Mouse (Mus musculus) lung, adult 2 months (tissue): ENCODE results near the gene Gdpd5. TPM values are rescaled to one million over a fixed set of nuclear protein-coding genes. Genes with fewer than 3 reads are reported as not detected.

ENCODE experiments used
- DNase-seq: peaks from one replicate; pipeline ENCODE4 v3.0.0; 2022
- H3K4me1 ChIP-seq: fragments of 200-500 bp; 2 replicates; pipeline ENCODE4 v1.6.1; 2011; ENCODE audit warnings: low read length; ENCODE audit not compliant: control insufficient read depth, insufficient read depth
- H3K4me3 ChIP-seq: fragments of 200-500 bp; replicated peaks from 2 replicates; pipeline ENCODE3; 2011; ENCODE audit warnings: low read depth, mild to moderate bottlenecking, control low read depth, low read length; ENCODE audit errors: extremely low read depth
- CTCF ChIP-seq: fragments of 200-500 bp; IDR thresholded peaks from 2 replicates; pipeline ENCODE4 v1.5.1; 2011; ENCODE audit warnings: mild to moderate bottlenecking, low read length, control low read depth; ENCODE audit not compliant: insufficient read depth
- POLR2A ChIP-seq: fragments of 200-500 bp; IDR thresholded peaks from 2 replicates; pipeline ENCODE4 v1.6.1; 2011; ENCODE audit warnings: low read depth, mild to moderate bottlenecking, control low read depth, low read length, borderline replicate concordance; ENCODE audit errors: extremely low read depth
- WGBS: fragments of 180-500 bp; shearing (Covaris S2); methylation state at CpG from one replicate; pipeline ENCODE4 v1.1.7; 2018; 5-methylcytosine and 5-hydroxymethylcytosine counted together
- polyA plus RNA-seq: library from polyadenylated mRNA; depleted of rRNA; stranded (reverse); fragments of >200 nt; gene quantifications from 2 replicates; pipeline ENCODE4 v1.2.3, GENCODE M21; 2012; rRNA removed

Gdpd5 gene
- 26.5 and 27.2 TPM in 2 replicates for polyA plus RNA-seq

- TF ChIP-seq CTCF = no peak
- TF ChIP-seq POLR2A = no peak
- Histone ChIP-seq H3K4me3 (peak within 1 kb of the TSS; percentile 89), H3K4me1 (peaks cover 19% of the 10 kb centered on the region)
- 1% methylated on average over 72 of the region's 73 CpGs for WGBS
- peak; percentile 100 for DNase-seq
These were observed at the start of gene Gdpd5 for GRCm38 (mm10) chr7:99381214-99382087. Gene Gdpd5, plus strand, starts transcription at chr7:99381414.

GRCm38 (mm10) chr7:99332774-99333480 is 48.3 kb upstream of the Gdpd5 start:
- 42% methylated on average over 12 of the region's 12 CpGs for WGBS
- TF ChIP-seq POLR2A (no peak), CTCF (peak; percentile 94)
- no peak overlapping the region for H3K4me3 ChIP-seq
- DNase-seq = peak; percentile 88
- H3K4me1 ChIP-seq = no peaks in the 10 kb centered on the region

GRCm38 (mm10) chr7:99340736-99341135 is 40.5 kb upstream of the Gdpd5 start:
- Histone ChIP-seq H3K4me1 (no peaks in the 10 kb centered on the region), H3K4me3 (no peak overlapping the region)
- TF ChIP-seq CTCF = no peak
- no peak for TF ChIP-seq POLR2A
- DNase-seq = no peak
- WGBS = 78% methylated on average over 8 of the region's 8 CpGs

- WGBS = 75% methylated on average over 4 of the region's 4 CpGs
- Histone ChIP-seq H3K4me1 (no peaks in the 10 kb centered on the region), H3K4me3 (no peak overlapping the region)
- no peak for TF ChIP-seq POLR2A
- no peak for TF ChIP-seq CTCF
- DNase-seq = no peak
These were observed 37.6 kb upstream of the Gdpd5 start for GRCm38 (mm10) chr7:99343577-99343976.

GRCm38 (mm10) chr7:99347268-99347667 is 33.9 kb upstream of the Gdpd5 start:
- WGBS = 90% methylated on average over 10 of the region's 10 CpGs
- Histone ChIP-seq H3K4me3 (no peak overlapping the region), H3K4me1 (peaks cover 11% of the 10 kb centered on the region; the same call in 1 of the 2 replicates)
- TF ChIP-seq POLR2A (no peak), CTCF (no peak)
- no peak for DNase-seq

- Histone ChIP-seq H3K4me1 (peaks cover 14% of the 10 kb centered on the region; the same call in 1 of the 2 replicates), H3K4me3 (no peak overlapping the region)
- WGBS = 87% methylated on average over 26 of the region's 26 CpGs
- TF ChIP-seq POLR2A = no peak
- TF ChIP-seq CTCF = no peak
- no peak for DNase-seq
These were observed 32.3 kb upstream of the Gdpd5 start for GRCm38 (mm10) chr7:99348883-99349282.

- Histone ChIP-seq H3K4me3 (no peak overlapping the region), H3K4me1 (peaks cover 14% of the 10 kb centered on the region; the same call in 1 of the 2 replicates)
- WGBS = 48% methylated on average over 9 of the region's 9 CpGs
- no peak for TF ChIP-seq CTCF
- no peak for TF ChIP-seq POLR2A
- DNase-seq = no peak
These were observed 31.2 kb upstream of the Gdpd5 start for GRCm38 (mm10) chr7:99349782-99350720.

- 15% methylated on average over 12 of the region's 12 CpGs for WGBS
- TF ChIP-seq CTCF = no peak
- no peak for TF ChIP-seq POLR2A
- Histone ChIP-seq H3K4me3 (peak overlapping the region; percentile 95), H3K4me1 (peaks cover 24% of the 10 kb centered on the region)
- DNase-seq = no peak
These were observed 30.0 kb upstream of the Gdpd5 start for GRCm38 (mm10) chr7:99351104-99351801.
